Mouse (Mus musculus) hindbrain, embryonic 10.5 days (tissue): Measurements from ENCODE around the gene Gm28308. TPM values are rescaled to one million over a fixed set of nuclear protein-coding genes. Genes with fewer than 3 reads are reported as not detected.

ENCODE experiments used
- DNase-seq: peaks from one replicate; pipeline ENCODE4 v3.0.0-alpha.2; 2017; ENCODE audit warnings: low spot score
- H3K27ac ChIP-seq: fragments of 300-500 bp; sonication (generic); 2 replicates; pipeline ENCODE4 v1.5.1; 2016; ENCODE audit warnings: mild to moderate bottlenecking, moderate library complexity
- H3K27me3 ChIP-seq: fragments of 300-500 bp; sonication (generic); 2 replicates; pipeline ENCODE4 v1.6.1; 2016; ENCODE audit warnings: mild to moderate bottlenecking; ENCODE audit not compliant: poor library complexity, insufficient read depth, severe bottlenecking
- H3K36me3 ChIP-seq: fragments of 300-500 bp; sonication (generic); 2 replicates; pipeline ENCODE4 v1.6.1; 2016; ENCODE audit warnings: mild to moderate bottlenecking, moderate library complexity
- H3K4me1 ChIP-seq: fragments of 300-500 bp; sonication (generic); replicated peaks from 2 replicates; pipeline ENCODE4 v1.6.1; 2016; ENCODE audit warnings: mild to moderate bottlenecking
- H3K4me3 ChIP-seq: fragments of 300-500 bp; sonication (generic); 2 replicates; pipeline ENCODE4 v1.5.1; 2016; ENCODE audit warnings: mild to moderate bottlenecking, moderate library complexity
- H3K9me3 ChIP-seq: fragments of 300-500 bp; sonication (generic); 2 replicates; pipeline ENCODE4 v1.6.1; 2016; ENCODE audit warnings: mild to moderate bottlenecking, moderate library complexity
- WGBS: fragments of 180-500 bp; shearing (Covaris S2); methylation state at CpG from one replicate; pipeline ENCODE4 v1.1.7; 2016; 5-methylcytosine and 5-hydroxymethylcytosine counted together
- polyA plus RNA-seq: library from polyadenylated mRNA; unstranded; fragments of >200 nt; fragmentation: Nextera tagmentation; extraction: Ambion mirVana; gene quantifications from 2 replicates; pipeline ENCODE4 v1.2.1, GENCODE M21; 2016

Gene Gm28308
- polyA plus RNA-seq, 1 experiment from 2014 or later = not detected

DNA sequence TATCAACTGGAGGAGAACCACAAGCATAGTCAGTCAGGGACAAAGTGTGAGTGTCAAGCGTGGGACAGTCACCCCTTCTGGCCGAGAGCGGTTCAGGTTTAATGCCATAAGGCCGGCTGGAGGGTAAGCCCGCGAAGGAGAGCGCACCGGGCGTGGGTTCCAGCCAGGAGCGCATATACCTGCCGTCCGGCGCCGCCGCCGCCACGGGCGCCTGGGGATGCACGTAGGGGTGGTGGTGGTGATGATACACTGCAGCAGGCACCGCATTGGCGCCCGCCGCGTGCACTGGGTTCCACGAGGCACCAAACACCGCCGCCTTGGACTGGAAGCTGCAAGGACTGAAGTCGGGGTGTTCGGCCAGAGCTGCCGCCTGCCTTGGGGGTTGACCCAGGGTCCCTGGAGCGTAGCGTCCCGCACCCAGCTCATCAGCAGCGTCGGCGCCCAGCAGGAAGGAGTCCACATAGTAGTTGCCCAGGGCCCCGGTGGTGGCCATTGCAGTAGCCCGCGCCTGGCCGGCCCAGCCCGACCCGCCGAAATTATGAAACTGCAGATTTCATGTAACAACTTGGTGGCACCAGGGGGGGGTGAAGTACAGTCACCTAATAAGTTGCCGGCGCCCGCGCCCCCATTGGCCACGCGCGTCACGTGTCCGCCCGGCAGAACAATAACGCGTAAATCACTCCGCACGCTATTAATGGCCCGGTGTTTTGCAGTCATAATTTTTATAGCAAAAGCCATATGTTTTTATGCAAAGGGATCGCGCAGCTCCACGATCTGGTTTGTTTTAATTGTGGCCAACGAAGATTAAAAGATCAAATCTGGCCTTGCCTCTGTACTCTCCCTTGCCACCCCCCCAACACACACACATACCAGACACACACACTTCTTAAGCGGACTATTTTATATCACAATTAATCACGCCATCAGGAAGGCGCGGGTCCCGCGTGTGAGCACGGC lies 12.8 kb upstream of the Gm28308 start:
- no peak for DNase-seq
- H3K27me3 ChIP-seq = peaks cover 100% of the 10 kb centered on the region
- no peak overlapping the region for H3K27ac ChIP-seq
- H3K4me1 ChIP-seq = peaks cover 16% of the 10 kb centered on the region
- H3K9me3 ChIP-seq = no peaks in the 10 kb centered on the region
- H3K4me3 ChIP-seq = no peak overlapping the region
- WGBS = 3% methylated on average over 69 of the region's 69 CpGs
- no peaks in the 10 kb centered on the region for H3K36me3 ChIP-seq

DNA sequence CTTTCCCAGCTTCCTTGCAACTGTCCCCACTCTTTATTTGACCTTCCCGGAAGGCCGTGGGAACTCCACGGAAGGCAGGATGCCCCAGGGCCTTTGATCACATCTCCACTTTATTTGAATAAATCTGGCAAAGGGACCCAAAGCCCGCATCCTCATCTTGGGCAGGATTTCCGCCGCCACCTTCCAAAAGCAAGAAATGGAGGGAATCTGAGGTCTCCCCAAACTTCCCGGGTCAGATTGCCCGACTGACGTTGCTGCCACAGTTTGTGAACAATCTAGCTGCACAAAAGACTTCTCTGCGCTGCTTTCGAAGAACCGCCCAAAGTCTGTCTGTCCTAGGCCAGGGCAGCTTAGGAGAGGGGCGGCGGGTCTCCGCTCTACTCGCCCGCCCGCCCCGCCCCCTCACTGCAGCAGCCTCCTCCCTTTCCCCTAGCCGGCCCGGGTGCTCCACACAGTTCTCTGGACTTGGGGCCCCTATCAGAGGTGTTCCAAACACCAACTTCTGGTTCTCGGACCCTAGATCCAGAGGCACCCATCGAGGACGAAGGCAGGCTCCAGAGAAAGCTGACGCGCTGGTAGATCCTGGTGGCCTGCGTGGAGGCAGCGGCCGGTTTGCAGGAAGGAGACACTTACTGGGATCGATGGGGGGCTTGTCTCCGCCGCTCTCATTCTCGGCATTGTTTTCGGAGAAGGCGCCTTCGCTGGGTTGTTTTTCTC lies 11.9 kb upstream of the Gm28308 start:
- 2% methylated on average over 36 of the region's 36 CpGs for WGBS
- no peak for DNase-seq
- Histone ChIP-seq H3K9me3 (no peaks in the 10 kb centered on the region), H3K4me1 (peaks cover 16% of the 10 kb centered on the region), H3K4me3 (no peak overlapping the region), H3K36me3 (no peaks in the 10 kb centered on the region), H3K27me3 (peaks cover 100% of the 10 kb centered on the region), H3K27ac (no peak overlapping the region)

DNA sequence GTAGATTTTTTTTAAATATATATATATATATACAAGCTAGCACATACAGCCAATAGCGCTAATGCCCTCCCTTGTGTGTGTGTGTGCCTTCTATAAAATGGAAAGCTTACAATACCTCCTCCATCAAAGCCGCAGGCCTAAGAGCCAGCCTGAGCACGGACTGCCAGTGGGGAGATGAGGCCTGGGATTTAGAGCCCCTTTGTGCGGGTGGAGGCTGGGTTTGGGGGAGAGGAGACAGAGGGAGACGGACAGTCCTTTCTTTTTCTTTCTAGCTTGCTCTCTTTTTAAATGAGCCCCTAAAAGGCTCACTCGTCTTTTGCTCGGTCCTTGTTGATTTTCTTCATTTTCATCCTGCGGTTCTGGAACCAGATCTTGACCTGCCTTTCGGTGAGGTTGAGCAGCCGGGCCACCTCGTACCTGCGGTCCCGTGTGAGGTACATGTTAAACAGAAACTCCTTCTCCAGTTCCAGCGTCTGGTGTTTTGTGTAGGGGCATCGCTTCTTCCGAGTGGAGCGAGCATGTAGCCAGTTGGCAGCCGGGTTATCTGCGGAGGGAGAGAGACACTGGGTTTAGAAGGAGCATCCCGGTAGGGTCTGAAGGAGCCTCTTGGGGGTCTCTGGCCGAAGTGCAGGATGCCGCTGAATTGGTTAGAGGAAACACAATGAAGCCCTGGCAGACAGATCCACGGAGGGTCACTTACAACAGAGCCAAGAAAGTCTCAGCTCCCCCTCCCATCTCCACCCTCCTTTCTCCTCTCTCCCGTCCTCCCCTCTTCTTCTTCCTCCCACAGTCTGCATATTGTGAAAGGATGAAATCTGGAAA lies 11.0 kb upstream of the Gm28308 start:
- Histone ChIP-seq H3K4me3 (no peak overlapping the region), H3K27ac (no peak overlapping the region), H3K4me1 (peaks cover 16% of the 10 kb centered on the region), H3K27me3 (peaks cover 100% of the 10 kb centered on the region), H3K36me3 (no peaks in the 10 kb centered on the region), H3K9me3 (no peaks in the 10 kb centered on the region)
- DNase-seq = no peak
- WGBS = 2% methylated on average over 24 of the region's 24 CpGs

DNA sequence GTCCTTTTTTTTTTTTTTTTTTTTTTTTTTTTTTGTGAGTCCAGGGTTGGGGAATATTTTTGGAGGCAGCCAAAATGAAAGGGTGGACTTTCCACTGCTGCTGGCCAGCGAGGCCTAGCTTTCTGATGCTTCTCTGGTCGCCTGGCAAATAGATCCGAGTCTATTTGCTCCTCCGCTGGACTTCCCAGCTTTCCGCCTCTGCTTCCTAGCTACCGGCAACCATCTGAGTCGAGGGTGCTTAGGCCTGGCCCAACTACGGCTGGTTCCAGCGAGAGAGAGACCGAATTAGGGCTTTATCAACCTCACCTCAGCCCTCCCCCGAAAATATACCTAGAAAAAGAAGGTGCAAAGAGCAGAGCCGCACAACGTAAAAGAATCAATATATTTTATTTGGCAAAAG lies 9.6 kb upstream of the Gm28308 start:
- 8% methylated on average over 13 of the region's 13 CpGs for WGBS
- Histone ChIP-seq H3K27ac (no peak overlapping the region), H3K4me1 (peaks cover 16% of the 10 kb centered on the region), H3K9me3 (no peaks in the 10 kb centered on the region), H3K36me3 (no peaks in the 10 kb centered on the region), H3K4me3 (no peak overlapping the region), H3K27me3 (peaks cover 100% of the 10 kb centered on the region)
- no peak for DNase-seq

DNA sequence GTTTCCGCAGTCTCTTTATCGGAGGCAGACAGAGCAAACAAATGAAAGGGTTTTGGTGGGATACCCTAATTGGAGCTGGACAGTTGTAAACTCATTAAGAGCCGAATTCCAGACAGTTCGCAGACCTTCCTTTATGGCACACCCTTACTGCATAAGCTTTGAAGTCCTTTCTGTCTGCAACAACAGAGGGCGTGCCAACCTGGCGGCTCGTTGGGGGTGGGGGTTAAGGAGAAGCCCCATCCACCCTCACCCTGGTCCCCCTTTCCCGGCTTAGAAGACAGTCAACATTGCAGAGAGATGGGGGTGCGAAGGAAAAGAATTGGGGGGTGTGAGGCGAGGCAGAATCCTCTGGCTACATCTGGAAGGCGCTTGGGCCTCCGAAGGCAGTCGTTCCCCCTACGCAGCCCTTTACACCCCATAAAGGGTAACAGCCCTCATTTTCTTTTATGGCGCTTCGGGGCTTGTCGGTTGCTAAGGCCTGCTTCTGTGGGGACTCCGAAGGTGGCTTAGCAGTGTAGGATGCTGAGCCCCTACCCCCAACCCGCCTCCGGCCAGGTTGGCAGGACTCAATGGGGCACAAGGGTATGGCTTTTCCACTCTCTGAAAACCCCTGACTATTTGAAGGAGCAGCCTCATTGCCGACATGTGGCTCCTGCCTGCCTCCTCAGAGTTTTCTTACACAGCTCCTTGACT lies 9.0 kb upstream of the Gm28308 start:
- no peaks in the 10 kb centered on the region for H3K9me3 ChIP-seq
- peak overlapping the region; percentile 53 for H3K4me3 ChIP-seq
- no peak overlapping the region for H3K27ac ChIP-seq
- peaks cover 22% of the 10 kb centered on the region for H3K4me1 ChIP-seq
- 7% methylated on average over 21 of the region's 21 CpGs for WGBS
- peaks cover 100% of the 10 kb centered on the region for H3K27me3 ChIP-seq
- no peak for DNase-seq
- H3K36me3 ChIP-seq = no peaks in the 10 kb centered on the region

DNA sequence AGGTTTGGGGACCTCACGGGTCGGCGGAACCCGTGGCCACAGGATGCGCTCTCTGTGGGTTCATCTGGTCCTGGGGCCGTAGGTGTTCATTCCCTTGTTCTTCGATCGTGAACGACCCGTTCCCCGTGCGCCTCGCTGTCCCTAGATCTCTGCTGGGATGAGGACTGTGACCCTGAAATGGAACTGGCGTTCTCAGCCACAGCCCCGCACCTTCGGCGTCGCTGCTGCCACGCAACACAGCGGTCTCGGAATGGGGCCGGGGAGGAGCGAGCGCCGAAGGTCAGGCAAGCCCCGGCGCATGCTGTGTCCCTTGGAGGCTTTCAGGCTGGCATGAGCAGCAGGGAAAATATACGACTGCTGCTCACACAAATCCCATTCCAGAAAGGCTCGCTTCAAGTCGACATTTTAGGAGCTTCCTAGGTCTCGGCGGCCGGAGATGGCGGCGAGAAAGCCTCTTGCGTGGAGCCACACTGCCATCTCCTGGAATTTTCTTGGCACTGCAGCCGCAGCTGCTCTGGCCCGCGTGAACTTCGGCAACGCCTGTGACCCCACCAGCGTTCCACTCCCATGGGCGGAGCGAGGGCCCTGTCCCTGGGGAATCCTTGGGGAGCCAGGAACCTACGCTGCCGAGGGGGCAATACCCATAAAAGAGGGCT lies 8.3 kb upstream of the Gm28308 start, which contains the start of gene Hoxa7:
Gene Hoxa7 (minus strand): TSS at position 518 of the 656 bp plus-strand sequence.
- Histone ChIP-seq H3K27me3 (peaks cover 100% of the 10 kb centered on the region), H3K36me3 (no peaks in the 10 kb centered on the region), H3K4me3 (peak within 1 kb of the TSS; percentile 53), H3K27ac (no peak within 1 kb of the TSS), H3K9me3 (no peaks in the 10 kb centered on the region), H3K4me1 (peaks cover 26% of the 10 kb centered on the region)
- 1% methylated on average over 46 of the region's 46 CpGs for WGBS
- DNase-seq = peak; percentile 90

DNA sequence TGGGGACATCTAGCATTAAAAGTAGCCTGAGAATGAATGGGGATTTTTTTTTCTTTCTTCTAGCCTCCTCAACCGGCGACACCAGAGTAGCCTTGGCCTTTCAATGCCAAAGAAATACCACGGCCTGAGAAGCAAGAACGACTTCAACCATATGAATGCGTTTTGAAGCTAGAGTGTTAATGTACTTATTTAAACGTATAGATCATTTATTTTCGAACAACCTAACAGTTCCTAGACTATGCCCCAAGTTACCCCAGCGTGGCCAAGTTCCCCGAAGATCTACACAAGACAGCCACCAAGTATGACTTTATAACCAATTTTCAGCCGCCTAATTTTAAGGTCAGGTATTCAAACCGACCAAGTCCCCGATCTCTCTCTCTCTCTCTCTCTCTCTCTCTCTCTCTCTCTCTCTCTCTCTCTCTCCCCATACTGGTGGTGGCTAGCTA lies 7.7 kb upstream of the Gm28308 start:
- H3K27ac ChIP-seq = no peak overlapping the region
- H3K27me3 ChIP-seq = peaks cover 100% of the 10 kb centered on the region
- no peak for DNase-seq
- H3K9me3 ChIP-seq = no peaks in the 10 kb centered on the region
- H3K4me1 ChIP-seq = peaks cover 25% of the 10 kb centered on the region
- no peaks in the 10 kb centered on the region for H3K36me3 ChIP-seq
- 7% methylated on average over 12 of the region's 12 CpGs for WGBS
- H3K4me3 ChIP-seq = peak overlapping the region; percentile 53

DNA sequence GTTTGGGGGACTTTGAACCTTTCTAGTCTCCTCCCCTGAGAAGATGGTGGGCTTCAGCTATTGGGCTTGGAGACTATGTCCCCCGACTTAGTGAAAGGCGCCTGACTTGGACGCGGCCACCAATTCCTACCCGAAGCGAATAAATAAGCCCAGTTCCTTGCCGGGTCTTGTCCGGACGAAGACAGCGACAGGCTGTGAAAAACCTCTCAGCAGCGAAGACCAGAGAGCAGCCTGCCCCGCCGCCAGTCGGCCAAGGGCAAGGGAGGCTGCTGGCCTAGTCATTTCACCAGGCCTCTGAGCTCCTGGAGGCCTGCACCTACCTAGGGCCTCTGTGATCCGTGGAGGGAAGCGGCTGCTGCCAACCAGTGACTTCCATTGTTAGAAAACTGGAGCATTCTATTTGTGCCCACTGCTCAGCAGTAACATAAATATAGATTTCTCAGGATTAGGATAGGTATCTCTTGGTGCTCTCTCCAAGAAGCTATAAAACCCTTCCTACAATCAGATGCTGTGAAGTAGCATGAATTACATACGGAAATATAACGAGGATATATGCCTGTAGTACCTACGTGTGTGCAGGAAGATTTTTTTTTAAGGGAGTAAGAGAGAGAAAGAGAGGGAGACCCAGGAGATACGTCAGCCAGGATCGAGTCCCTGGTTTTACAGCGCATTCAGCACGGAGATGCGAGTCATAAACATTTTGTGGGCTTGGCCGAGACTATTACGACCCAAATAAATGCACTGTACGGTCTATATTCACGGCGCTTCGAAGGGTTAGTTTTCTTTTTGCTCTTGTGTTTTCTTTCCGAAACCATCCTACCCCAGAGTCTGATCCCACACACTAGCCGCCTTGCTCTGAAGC lies 7.1 kb upstream of the Gm28308 start:
- H3K4me1 ChIP-seq = peaks cover 22% of the 10 kb centered on the region
- DNase-seq = peak; percentile 67
- H3K27me3 ChIP-seq = peaks cover 100% of the 10 kb centered on the region
- WGBS = 11% methylated on average over 32 of the region's 32 CpGs
- no peaks in the 10 kb centered on the region for H3K36me3 ChIP-seq
- H3K9me3 ChIP-seq = no peaks in the 10 kb centered on the region
- H3K27ac ChIP-seq = no peak overlapping the region
- H3K4me3 ChIP-seq = no peak overlapping the region

DNA sequence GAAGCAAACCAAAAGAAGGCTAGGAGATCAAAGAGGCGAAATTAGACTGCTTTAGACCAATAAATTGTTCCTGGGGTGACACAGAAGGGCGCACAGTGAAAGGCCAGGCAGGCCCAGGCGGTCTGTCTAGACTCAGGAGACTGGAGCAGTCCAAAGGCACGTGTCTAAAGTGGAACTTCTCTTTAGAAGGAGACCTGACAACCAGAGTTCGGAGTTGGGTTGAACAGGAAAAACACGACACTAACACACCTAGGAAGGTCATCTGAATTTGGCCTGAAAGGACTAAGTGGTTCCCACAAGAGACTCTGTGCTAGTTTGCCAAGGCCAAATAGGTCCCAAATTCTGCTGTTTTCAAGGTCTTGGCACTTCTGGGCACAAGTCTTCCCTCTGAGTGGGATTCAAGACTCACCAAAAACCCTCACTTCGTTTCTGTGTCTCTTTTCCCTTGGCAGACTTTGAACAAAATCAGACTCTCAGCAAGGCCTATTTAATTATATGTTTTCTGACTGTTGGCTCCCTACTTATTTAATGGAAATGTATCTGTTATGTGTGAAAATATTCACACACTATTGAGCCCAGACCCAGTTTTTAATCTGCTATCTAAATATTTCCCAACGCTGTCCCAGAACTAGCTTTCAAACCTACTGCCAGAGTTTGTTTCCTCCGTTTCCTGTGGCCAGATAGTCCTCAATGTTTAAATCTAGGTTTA lies 6.2 kb upstream of the Gm28308 start:
- 21% methylated on average over 9 of the region's 9 CpGs for WGBS
- H3K9me3 ChIP-seq = no peaks in the 10 kb centered on the region
- H3K36me3 ChIP-seq = no peaks in the 10 kb centered on the region
- DNase-seq = no peak
- no peak overlapping the region for H3K4me3 ChIP-seq
- no peak overlapping the region for H3K27ac ChIP-seq
- H3K27me3 ChIP-seq = peaks cover 100% of the 10 kb centered on the region
- peaks cover 22% of the 10 kb centered on the region for H3K4me1 ChIP-seq

DNA sequence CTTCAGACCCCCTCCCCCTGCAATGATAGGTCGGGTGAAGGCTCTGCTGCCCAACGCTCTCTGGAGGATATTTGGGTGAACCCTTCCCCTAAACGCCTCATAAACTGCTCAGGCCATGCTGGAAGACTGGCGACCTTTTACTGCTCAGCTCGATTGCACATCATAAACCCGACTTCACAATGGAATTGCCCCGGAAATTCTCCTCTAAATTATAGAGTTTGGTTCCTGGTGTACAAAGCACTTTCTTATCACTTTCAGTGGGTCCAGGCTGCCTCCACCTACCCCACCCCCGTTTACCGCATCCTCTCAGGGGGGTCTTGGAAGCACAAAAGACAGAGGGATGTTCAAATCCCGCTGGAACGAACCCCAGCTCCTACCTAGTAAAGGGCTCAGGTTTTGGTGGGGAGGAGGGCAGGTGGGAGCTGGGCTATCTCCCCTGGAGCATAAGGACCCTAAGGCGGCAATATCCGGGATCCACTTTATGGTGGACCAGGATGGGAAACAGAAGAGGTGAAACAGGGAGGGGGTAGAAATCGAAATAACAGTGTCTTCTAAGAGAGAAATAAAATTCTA lies 5.6 kb upstream of the Gm28308 start:
- Histone ChIP-seq H3K36me3 (no peaks in the 10 kb centered on the region), H3K27ac (no peak overlapping the region), H3K4me1 (peaks cover 22% of the 10 kb centered on the region), H3K4me3 (no peak overlapping the region), H3K27me3 (peaks cover 100% of the 10 kb centered on the region), H3K9me3 (no peaks in the 10 kb centered on the region)
- no peak for DNase-seq
- 11% methylated on average over 14 of the region's 14 CpGs for WGBS
